Mouse (Mus musculus) ES-Bruce4 (cell line): ENCODE results near the gene Dram1.

ENCODE experiments used
- CTCF ChIP-seq: IDR thresholded peaks from one replicate; pipeline ENCODE4 v1.8.1; 2011; ENCODE audit warnings: low read depth, low read length
- POLR2A ChIP-seq: IDR thresholded peaks from one replicate; pipeline ENCODE4 v1.8.1; 2011; ENCODE audit warnings: low read length; ENCODE audit not compliant: insufficient read depth

- no peak for TF ChIP-seq CTCF
- no peak for TF ChIP-seq POLR2A
These were observed 38.8 kb upstream of the Dram1 start for GRCm38 (mm10) chr10:88417686-88418085.
